Mouse (Mus musculus) forebrain, embryonic 10.5 days (tissue): ENCODE data around the gene Pnck. TPM values are rescaled to one million over a fixed set of nuclear protein-coding genes. Genes with fewer than 3 reads are reported as not detected.

Experiments
- DNase-seq: peaks from one replicate; pipeline ENCODE4 v3.0.0-alpha.2; 2017; ENCODE audit warnings: low spot score; ENCODE audit errors: extremely low spot score
- H3K27ac ChIP-seq: fragments of 300-500 bp; sonication (generic); 2 replicates; pipeline ENCODE4 v1.5.1; 2016; ENCODE audit warnings: mild to moderate bottlenecking
- H3K27me3 ChIP-seq: fragments of 300-500 bp; sonication (generic); 2 replicates; pipeline ENCODE4 v1.6.1; 2016; ENCODE audit warnings: mild to moderate bottlenecking; ENCODE audit not compliant: poor library complexity, severe bottlenecking
- H3K36me3 ChIP-seq: fragments of 300-500 bp; sonication (generic); replicated peaks from 2 replicates; pipeline ENCODE4 v1.6.1; 2016; ENCODE audit warnings: mild to moderate bottlenecking, moderate library complexity
- H3K4me1 ChIP-seq: fragments of 300-500 bp; sonication (generic); 2 replicates; pipeline ENCODE4 v1.6.1; 2016
- H3K4me3 ChIP-seq: fragments of 300-500 bp; sonication (generic); 2 replicates; pipeline ENCODE4 v1.5.1; 2016; ENCODE audit warnings: mild to moderate bottlenecking, moderate library complexity
- H3K9me3 ChIP-seq: fragments of 300-500 bp; sonication (generic); 2 replicates; pipeline ENCODE4 v1.6.1; 2016; ENCODE audit warnings: mild to moderate bottlenecking, moderate library complexity
- WGBS: fragments of 180-500 bp; shearing (Covaris S2); methylation state at CpG from one replicate; pipeline ENCODE4 v1.1.7; 2016; 5-methylcytosine and 5-hydroxymethylcytosine counted together
- polyA plus RNA-seq: library from polyadenylated mRNA; unstranded; fragments of >200 nt; fragmentation: Nextera tagmentation; extraction: Ambion mirVana; gene quantifications from 2 replicates; pipeline ENCODE4 v1.2.1, GENCODE M21; 2016

The Pnck gene
- polyA plus RNA-seq, 1 experiment from 2014 or later: 8.9 TPM

- no peak for DNase-seq
- no peak overlapping the region for H3K27ac ChIP-seq
- peaks cover 15% of the 10 kb centered on the region for H3K4me1 ChIP-seq
- peaks cover 34% of the 10 kb centered on the region for H3K27me3 ChIP-seq
- H3K9me3 ChIP-seq: no peaks in the 10 kb centered on the region
- no peak overlapping the region for H3K4me3 ChIP-seq
- H3K36me3 ChIP-seq: no peaks in the 10 kb centered on the region
Measured at GRCm38 (mm10) chrX:73663143-73663542, 3.2 kb upstream of the Pnck start.

GRCm38 (mm10) chrX:73660284-73660665, 358 bp upstream of the Pnck start:
- peak overlapping the region; percentile 61 for H3K4me3 ChIP-seq
- peaks cover 15% of the 10 kb centered on the region for H3K4me1 ChIP-seq
- peak overlapping the region; percentile 78 for H3K27ac ChIP-seq
- H3K9me3 ChIP-seq: no peaks in the 10 kb centered on the region
- no peak for DNase-seq
- H3K36me3 ChIP-seq: no peaks in the 10 kb centered on the region
- peaks cover 51% of the 10 kb centered on the region for H3K27me3 ChIP-seq
- WGBS: 82% methylated on average over 3 of the region's 3 CpGs

DNA sequence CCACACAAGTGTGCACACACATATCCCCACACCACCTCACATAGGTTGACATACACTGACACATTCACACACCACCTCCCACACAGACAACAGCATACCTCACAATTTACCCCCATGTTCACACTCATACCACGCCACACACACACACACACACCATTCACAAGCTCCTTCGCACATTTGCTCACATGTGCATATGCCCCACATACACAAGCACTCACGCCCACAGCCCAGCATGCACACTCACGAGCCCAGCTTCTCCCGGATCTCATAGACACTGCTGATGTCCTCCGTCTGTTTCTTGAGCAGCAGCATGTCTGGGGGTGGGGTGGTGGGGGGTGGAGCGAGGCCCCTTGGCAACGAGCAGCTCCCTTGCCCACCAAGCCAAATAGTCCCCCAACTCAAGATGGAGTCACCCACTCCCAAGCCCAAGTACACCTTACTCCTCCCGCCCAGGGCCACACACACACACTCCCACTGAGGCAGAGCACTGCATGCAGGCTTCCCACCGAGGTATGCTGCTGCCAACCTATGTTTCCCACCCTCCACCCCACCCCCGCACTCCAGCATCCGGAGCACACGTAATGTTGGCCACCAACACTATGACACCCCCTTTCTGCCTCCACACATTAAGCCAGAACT, 862 bp downstream of the Pnck start:
- DNase-seq: no peak
- H3K36me3 ChIP-seq: no peaks in the 10 kb centered on the region
- peak overlapping the region; percentile 78 for H3K27ac ChIP-seq
- WGBS: 63% methylated on average over 13 of the region's 13 CpGs
- peaks cover 51% of the 10 kb centered on the region for H3K27me3 ChIP-seq
- no peaks in the 10 kb centered on the region for H3K9me3 ChIP-seq
- peaks cover 15% of the 10 kb centered on the region for H3K4me1 ChIP-seq
- H3K4me3 ChIP-seq: peak overlapping the region; percentile 61

GRCm38 (mm10) chrX:73658391-73658790, 1.5 kb downstream of the Pnck start:
- 52% methylated on average over 7 of the region's 7 CpGs for WGBS
- Histone ChIP-seq H3K4me1 (peaks cover 15% of the 10 kb centered on the region), H3K9me3 (no peaks in the 10 kb centered on the region), H3K36me3 (no peaks in the 10 kb centered on the region), H3K27ac (no peak overlapping the region), H3K4me3 (no peak overlapping the region), H3K27me3 (peaks cover 58% of the 10 kb centered on the region)
- DNase-seq: no peak

DNA sequence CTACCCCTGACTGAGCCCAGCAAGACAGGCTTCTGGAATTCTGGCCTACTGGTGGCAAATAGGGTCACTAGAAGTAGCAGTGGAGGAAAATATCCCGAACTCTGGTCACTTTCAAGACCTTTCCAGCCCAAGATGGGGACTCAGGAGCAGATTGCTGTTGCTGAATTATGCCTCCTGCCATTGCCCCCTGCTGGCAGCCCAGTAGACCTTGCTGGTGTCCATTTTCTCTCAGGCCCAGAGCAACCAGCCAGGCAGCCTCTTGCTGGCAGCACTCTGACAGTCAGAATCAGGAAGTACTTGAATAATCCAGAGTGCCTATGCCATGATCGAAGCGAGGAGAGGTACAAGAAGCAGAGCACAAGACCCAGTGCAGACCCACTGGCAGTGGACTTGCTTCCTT, 4.4 kb downstream of the Pnck start:
- peaks cover 15% of the 10 kb centered on the region for H3K4me1 ChIP-seq
- no peak overlapping the region for H3K27ac ChIP-seq
- 77% methylated on average over 3 of the region's 3 CpGs for WGBS
- no peaks in the 10 kb centered on the region for H3K9me3 ChIP-seq
- H3K36me3 ChIP-seq: no peaks in the 10 kb centered on the region
- DNase-seq: no peak
- H3K4me3 ChIP-seq: no peak overlapping the region
- peaks cover 48% of the 10 kb centered on the region for H3K27me3 ChIP-seq

DNA sequence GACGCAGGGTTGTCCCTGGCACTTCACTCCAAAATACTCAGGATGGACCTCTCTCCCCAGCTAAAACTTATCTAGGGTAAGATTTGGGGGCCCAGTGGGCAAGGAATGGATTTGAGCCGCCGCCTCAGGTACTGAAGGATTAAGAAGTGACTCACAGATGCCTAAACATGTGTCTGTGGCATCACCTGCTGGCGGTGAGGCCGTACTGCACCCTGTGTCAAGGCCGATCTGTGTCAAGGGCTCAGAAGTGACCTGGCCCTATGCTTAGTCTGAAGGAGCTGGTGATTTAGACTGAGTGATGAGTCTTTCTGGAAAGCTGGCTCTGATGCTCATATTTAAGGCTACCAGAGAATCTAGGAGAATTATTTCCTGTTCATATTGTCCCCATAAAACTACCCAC, 5.7 kb downstream of the Pnck start:
- H3K27me3 ChIP-seq: peaks cover 35% of the 10 kb centered on the region
- H3K9me3 ChIP-seq: no peaks in the 10 kb centered on the region
- H3K27ac ChIP-seq: no peak overlapping the region
- 13% methylated on average over 6 of the region's 6 CpGs for WGBS
- peak; percentile 53 for DNase-seq
- peaks cover 10% of the 10 kb centered on the region for H3K4me1 ChIP-seq
- H3K36me3 ChIP-seq: no peaks in the 10 kb centered on the region
- no peak overlapping the region for H3K4me3 ChIP-seq

DNA sequence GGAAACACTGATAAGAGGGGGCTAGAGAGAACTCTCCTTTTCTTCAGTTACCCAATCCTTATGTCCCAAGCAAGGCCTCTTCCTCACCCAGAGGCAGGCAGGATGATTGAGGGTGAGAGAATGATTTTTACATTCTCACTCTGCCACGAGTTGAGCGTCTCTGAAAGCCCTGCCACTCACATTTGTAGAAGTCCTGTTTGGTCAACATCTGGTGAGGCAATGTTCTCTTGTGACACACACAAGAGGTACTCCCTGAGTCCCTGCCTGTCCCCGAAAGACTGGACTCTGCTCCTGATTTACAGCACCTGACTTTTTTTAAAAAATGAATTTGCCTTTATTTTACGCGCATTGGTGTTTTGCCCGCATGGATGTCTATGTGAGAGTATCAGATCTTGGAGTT, 6.5 kb downstream of the Pnck start:
- Histone ChIP-seq H3K9me3 (no peaks in the 10 kb centered on the region), H3K4me1 (peaks cover 2% of the 10 kb centered on the region), H3K36me3 (no peaks in the 10 kb centered on the region), H3K4me3 (no peak overlapping the region), H3K27me3 (peaks cover 27% of the 10 kb centered on the region), H3K27ac (no peak overlapping the region)
- 86% methylated on average over 6 of the region's 6 CpGs for WGBS
- no peak for DNase-seq

GRCm38 (mm10) chrX:73650869-73651268, 9.0 kb downstream of the Pnck start:
- H3K4me3 ChIP-seq: no peak overlapping the region
- H3K9me3 ChIP-seq: no peaks in the 10 kb centered on the region
- H3K4me1 ChIP-seq: no peaks in the 10 kb centered on the region
- H3K27ac ChIP-seq: no peak overlapping the region
- DNase-seq: no peak
- no peaks in the 10 kb centered on the region for H3K36me3 ChIP-seq
- H3K27me3 ChIP-seq: peaks cover 10% of the 10 kb centered on the region
- WGBS: 78% methylated on average over 3 of the region's 3 CpGs

DNA sequence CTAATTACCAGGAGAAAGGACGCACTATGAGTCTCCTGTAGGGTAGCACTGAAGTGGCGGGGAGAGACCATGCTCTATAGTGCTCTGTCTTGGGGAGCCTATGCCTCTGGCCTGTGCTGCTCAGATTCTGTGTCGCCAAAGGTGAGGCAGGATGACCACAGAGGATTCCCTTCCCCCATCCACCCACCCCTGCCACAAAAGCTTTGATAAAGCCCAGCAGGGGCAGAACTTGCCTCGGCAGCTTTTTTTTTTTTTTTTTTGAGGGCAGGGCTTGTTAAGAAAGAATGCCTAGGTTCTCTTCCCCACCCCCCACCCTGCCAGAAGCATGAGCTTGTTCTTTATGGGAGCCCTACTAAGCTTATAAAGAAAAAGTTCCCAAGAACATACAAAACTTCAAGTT, 14.8 kb downstream of the Pnck start:
- H3K4me3 ChIP-seq: no peak overlapping the region
- H3K27ac ChIP-seq: no peak overlapping the region
- no peak for DNase-seq
- H3K9me3 ChIP-seq: no peaks in the 10 kb centered on the region
- peaks cover 2% of the 10 kb centered on the region; the same call in 1 of the 2 replicates for H3K4me1 ChIP-seq
- peaks cover 48% of the 10 kb centered on the region for H3K27me3 ChIP-seq
- WGBS: 29% methylated on average over 4 of the region's 4 CpGs
- no peaks in the 10 kb centered on the region; the same call in 1 of the 2 replicates for H3K36me3 ChIP-seq

DNA sequence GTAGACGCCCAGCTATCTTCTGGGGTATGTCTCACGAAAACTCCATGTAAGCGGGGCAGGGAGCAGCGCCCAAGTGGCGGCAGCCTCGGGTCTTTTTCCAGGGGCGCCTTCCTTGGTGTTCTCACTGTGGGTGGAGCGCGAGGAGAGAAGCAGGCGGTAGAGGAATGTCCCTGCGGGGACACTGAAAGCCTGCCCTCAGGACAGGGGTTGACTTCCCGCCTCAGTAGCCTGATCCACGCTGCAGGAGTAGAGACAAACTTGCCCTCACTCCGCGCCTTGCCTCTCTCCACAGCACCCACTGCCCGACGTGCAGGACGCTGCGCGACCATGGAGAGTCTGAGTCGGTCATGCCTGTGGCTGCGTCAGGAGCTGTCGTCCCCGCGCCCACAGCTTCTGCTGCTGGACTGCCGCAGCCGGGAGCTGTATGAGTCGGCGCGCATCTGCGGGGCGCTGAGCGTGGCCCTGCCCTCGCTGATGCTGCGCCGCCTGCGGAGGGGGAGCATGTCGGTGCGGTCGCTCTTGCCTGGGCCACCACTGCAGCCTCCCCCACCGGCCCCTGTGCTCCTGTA, 19.9 kb downstream of the Pnck start:
- peak; percentile 19 for DNase-seq
- Histone ChIP-seq H3K36me3 (no peaks in the 10 kb centered on the region; the same call in 1 of the 2 replicates), H3K4me3 (peak overlapping the region; percentile 47), H3K9me3 (no peaks in the 10 kb centered on the region), H3K27ac (peak overlapping the region; percentile 65), H3K27me3 (peaks cover 98% of the 10 kb centered on the region), H3K4me1 (peaks cover 25% of the 10 kb centered on the region)
- 20% methylated on average over 41 of the region's 41 CpGs for WGBS

- WGBS: 17% methylated on average over 27 of the region's 28 CpGs
- Histone ChIP-seq H3K4me3 (peak within 1 kb of the TSS; percentile 47), H3K9me3 (no peaks in the 10 kb centered on the region), H3K4me1 (peaks cover 25% of the 10 kb centered on the region), H3K27ac (peak within 1 kb of the TSS; percentile 65), H3K36me3 (no peaks in the 10 kb centered on the region; the same call in 1 of the 2 replicates), H3K27me3 (peaks cover 100% of the 10 kb centered on the region)
- DNase-seq: peak; percentile 69
Measured at GRCm38 (mm10) chrX:73639255-73639675, 20.7 kb downstream of the Pnck start, which contains the start of gene Dusp9. TSS of gene Dusp9 (plus strand) at chrX:73639419.

- no peak for DNase-seq
- peaks cover 100% of the 10 kb centered on the region for H3K27me3 ChIP-seq
- H3K36me3 ChIP-seq: no peaks in the 10 kb centered on the region; the same call in 1 of the 2 replicates
- H3K9me3 ChIP-seq: no peaks in the 10 kb centered on the region
- H3K27ac ChIP-seq: no peak overlapping the region; the same call in 1 of the 2 replicates
- 23% methylated on average over 19 of the region's 19 CpGs for WGBS
- peak overlapping the region; percentile 49 for H3K4me3 ChIP-seq
- peaks cover 25% of the 10 kb centered on the region for H3K4me1 ChIP-seq
Measured at GRCm38 (mm10) chrX:73637415-73637814, 22.5 kb downstream of the Pnck start.

GRCm38 (mm10) chrX:73635425-73635824, 24.5 kb downstream of the Pnck start:
- no peak for DNase-seq
- 18% methylated on average over 18 of the region's 19 CpGs for WGBS
- peaks cover 97% of the 10 kb centered on the region for H3K27me3 ChIP-seq
- no peak overlapping the region for H3K27ac ChIP-seq
- H3K36me3 ChIP-seq: no peaks in the 10 kb centered on the region
- H3K9me3 ChIP-seq: no peaks in the 10 kb centered on the region
- H3K4me3 ChIP-seq: peak overlapping the region; percentile 29; the same call in 1 of the 2 replicates
- peaks cover 25% of the 10 kb centered on the region for H3K4me1 ChIP-seq
